Mouse (Mus musculus): ENCODE measurements at regions not wholly inside any gene's neighbourhood (a gene's known extent, or its start where the extent isn't known, plus 50 kb on each side); places are given as distances from the start of the nearest gene placed in this dataset.

GRCm38 (mm10) chr12:117430886-117431285 lies 85.4 kb upstream of the Rapgef5 start:
- DNase-seq (ENCODE audit: low read depth, low spot score) = no peak

GRCm38 (mm10) chr12:117432788-117433187 lies 83.5 kb upstream of the Rapgef5 start:
- no peak for DNase-seq (ENCODE audit: low read depth, low spot score)

GRCm38 (mm10) chr12:117437011-117437410 lies 79.3 kb upstream of the Rapgef5 start:
- no peak for DNase-seq (ENCODE audit: low read depth, low spot score)

- no peak for DNase-seq (ENCODE audit: low read depth, low spot score)
Observed at GRCm38 (mm10) chr12:117439015-117439605, 77.2 kb upstream of the Rapgef5 start.

GRCm38 (mm10) chr12:117444247-117444989 lies 71.9 kb upstream of the Rapgef5 start:
- no peak for DNase-seq (ENCODE audit: low read depth, low spot score)

GRCm38 (mm10) chr12:117447223-117447622 lies 69.1 kb upstream of the Rapgef5 start:
- peak; percentile 69 for DNase-seq (ENCODE audit: low read depth, low spot score)

GRCm38 (mm10) chr12:117447843-117448728 lies 68.2 kb upstream of the Rapgef5 start:
- DNase-seq (ENCODE audit: low read depth, low spot score) = peak; percentile 22

- DNase-seq (ENCODE audit: low read depth, low spot score) = peak; percentile 25
Observed at GRCm38 (mm10) chr12:117449080-117449479, 67.2 kb upstream of the Rapgef5 start.

- peak; percentile 69 for DNase-seq (ENCODE audit: low read depth, low spot score)
Observed at GRCm38 (mm10) chr12:117450106-117450505, 66.2 kb upstream of the Rapgef5 start.

- no peak for DNase-seq (ENCODE audit: low read depth, low spot score)
Observed at GRCm38 (mm10) chr12:117450871-117451270, 65.4 kb upstream of the Rapgef5 start.

GRCm38 (mm10) chr12:117451441-117451840 lies 64.8 kb upstream of the Rapgef5 start:
- peak; percentile 62 for DNase-seq (ENCODE audit: low read depth, low spot score)

GRCm38 (mm10) chr12:117455800-117456199 lies 60.5 kb upstream of the Rapgef5 start:
- no peak for DNase-seq (ENCODE audit: low read depth, low spot score)

- no peak for DNase-seq (ENCODE audit: low read depth, low spot score)
Observed at GRCm38 (mm10) chr12:117458132-117459070, 57.9 kb upstream of the Rapgef5 start.

- DNase-seq (ENCODE audit: low read depth, low spot score) = no peak
Observed at GRCm38 (mm10) chr12:117459541-117459940, 56.7 kb upstream of the Rapgef5 start.

GRCm38 (mm10) chr12:117465206-117465605 lies 51.1 kb upstream of the Rapgef5 start:
- DNase-seq (ENCODE audit: low read depth, low spot score) = peak; percentile 27

- DNase-seq (ENCODE audit: low read depth, low spot score) = no peak
Observed at GRCm38 (mm10) chr12:117465998-117466397, 50.3 kb upstream of the Rapgef5 start.
